Mouse (Mus musculus) hindbrain, embryonic 11.5 days (tissue): Measurements from ENCODE around the gene Spc24. TPM values are rescaled to one million over a fixed set of nuclear protein-coding genes. Genes with fewer than 3 reads are reported as not detected.
"Not testable (repeated sequence)": the region's sequence is repeated elsewhere in the genome, so short reads cannot be mapped to it uniquely, and the experiment has no call there.

Experiments
- ATAC-seq: fragments of 200-750 bp; cut with Nextera tagmentation; 2 replicates; pipeline ENCODE4 v1.8.0; 2017; ENCODE audit warnings: mild to moderate bottlenecking, moderate TSS enrichment, moderate library complexity; ENCODE audit not compliant: low FRiP score
- DNase-seq: peaks from one replicate; pipeline ENCODE4 v3.0.0-alpha.2; 2015; ENCODE audit warnings: low spot score
- H3K27ac ChIP-seq: fragments of 300-500 bp; sonication (generic); 2 replicates; pipeline ENCODE4 v1.5.1; 2014; ENCODE audit warnings: mild to moderate bottlenecking, low read depth, low read length
- H3K27me3 ChIP-seq: fragments of 300-500 bp; sonication (generic); 2 replicates; pipeline ENCODE4 v1.6.1; 2014; ENCODE audit warnings: mild to moderate bottlenecking, low read length, moderate library complexity, mixed read lengths; ENCODE audit not compliant: control insufficient read depth, insufficient read depth
- H3K36me3 ChIP-seq: fragments of 300-500 bp; sonication (generic); 2 replicates; pipeline ENCODE4 v1.6.1; 2014; ENCODE audit warnings: mild to moderate bottlenecking, low read length, moderate library complexity, mixed read lengths; ENCODE audit not compliant: control insufficient read depth, insufficient read depth
- H3K4me1 ChIP-seq: fragments of 300-500 bp; sonication (generic); replicated peaks from 2 replicates; pipeline ENCODE4 v1.6.1; 2014; ENCODE audit warnings: low read length, mixed read lengths; ENCODE audit not compliant: control insufficient read depth, insufficient read depth
- H3K4me2 ChIP-seq: fragments of 300-500 bp; sonication (generic); replicated peaks from 2 replicates; pipeline ENCODE4 v1.6.1; 2014; ENCODE audit warnings: mild to moderate bottlenecking, low read depth, low read length
- H3K4me3 ChIP-seq: fragments of 300-500 bp; sonication (generic); 2 replicates; pipeline ENCODE4 v1.5.1; 2014; ENCODE audit warnings: low read depth, low read length
- H3K9ac ChIP-seq: fragments of 300-500 bp; sonication (generic); 2 replicates; pipeline ENCODE4 v1.6.1; 2014; ENCODE audit warnings: low read depth, low read length
- H3K9me3 ChIP-seq: fragments of 300-500 bp; sonication (generic); 2 replicates; pipeline ENCODE4 v1.6.1; 2016; ENCODE audit warnings: low read length; ENCODE audit not compliant: control insufficient read depth
- WGBS: fragments of 180-500 bp; shearing (Covaris S2); extraction: QIAGEN DNeasy Blood & Tissue Kit; methylation state at CpG from one replicate; pipeline ENCODE4 v1.1.7; 2014; 5-methylcytosine and 5-hydroxymethylcytosine counted together
- polyA plus RNA-seq: library from polyadenylated mRNA; unstranded; fragments of >200 nt; fragmentation: Nextera tagmentation; extraction: Ambion mirVana; gene quantifications from 2 replicates; pipeline ENCODE4 v1.2.1, GENCODE M21; 2014

Spc24 gene
- polyA plus RNA-seq, 1 experiment from 2014 or later = 94.3 TPM

- not testable (repeated sequence) for H3K4me1 ChIP-seq, ATAC-seq, H3K9ac ChIP-seq, H3K9me3 ChIP-seq, H3K27ac ChIP-seq, H3K4me2 ChIP-seq, DNase-seq, H3K4me3 ChIP-seq, H3K36me3 ChIP-seq, H3K27me3 ChIP-seq
- 89% methylated on average over 5 of the region's 5 CpGs for WGBS
Measured at GRCm38 (mm10) chr9:21773396-21773795, 13.3 kb upstream of the Spc24 start.

- no peaks in the 10 kb centered on the region for H3K36me3 ChIP-seq
- no peak overlapping the region for H3K9ac ChIP-seq
- H3K27ac ChIP-seq = no peak overlapping the region
Measured at GRCm38 (mm10) chr9:21769558-21770183, 9.6 kb upstream of the Spc24 start.

GRCm38 (mm10) chr9:21768511-21769411 is 8.7 kb upstream of the Spc24 start:
- Histone ChIP-seq H3K4me3 (no peak overlapping the region), H3K27ac (0 out of 2 replicates have a peak overlapping the region, but pooled peaks have one; percentile 19), H3K27me3 (no peaks in the 10 kb centered on the region), H3K9me3 (no peaks in the 10 kb centered on the region), H3K9ac (0 out of 2 replicates have a peak overlapping the region, but pooled peaks have one; percentile 15), H3K4me1 (peaks cover 2% of the 10 kb centered on the region; the same call in 1 of the 2 replicates), H3K36me3 (no peaks in the 10 kb centered on the region), H3K4me2 (no peak overlapping the region)
- WGBS = 50% methylated on average over 13 of the region's 13 CpGs
- DNase-seq = peak; percentile 17
- no peak for ATAC-seq

More at GRCm38 (mm10) chr9:21769558-21770183, 9.6 kb upstream of the Spc24 start:
- ATAC-seq (no peak), DNase-seq (no peak)
- Histone ChIP-seq H3K4me1 (peaks cover 2% of the 10 kb centered on the region; the same call in 1 of the 2 replicates), H3K27me3 (no peaks in the 10 kb centered on the region), H3K9me3 (no peaks in the 10 kb centered on the region), H3K4me3 (no peak overlapping the region), H3K4me2 (no peak overlapping the region)
- WGBS = 82% methylated on average over 26 of the region's 26 CpGs

- Histone ChIP-seq H3K4me1 (peaks cover 2% of the 10 kb centered on the region; the same call in 1 of the 2 replicates), H3K27me3 (no peaks in the 10 kb centered on the region), H3K27ac (no peak overlapping the region), H3K9ac (no peak overlapping the region), H3K36me3 (no peaks in the 10 kb centered on the region), H3K4me2 (no peak overlapping the region), H3K9me3 (no peaks in the 10 kb centered on the region), H3K4me3 (no peak overlapping the region)
- peak; percentile 31 for DNase-seq
- ATAC-seq = no peak
- 72% methylated on average over 11 of the region's 11 CpGs for WGBS
Measured at GRCm38 (mm10) chr9:21767896-21768295, 7.8 kb upstream of the Spc24 start.

GRCm38 (mm10) chr9:21764084-21764999 is 4.2 kb upstream of the Spc24 start:
- no peak for ATAC-seq
- no peaks in the 10 kb centered on the region for H3K27me3 ChIP-seq
- H3K9me3 ChIP-seq = no peaks in the 10 kb centered on the region
- H3K9ac ChIP-seq = no peak overlapping the region
- H3K27ac ChIP-seq = no peak overlapping the region
- H3K36me3 ChIP-seq = no peaks in the 10 kb centered on the region
- no peaks in the 10 kb centered on the region; the same call in 1 of the 2 replicates for H3K4me1 ChIP-seq
- DNase-seq = no peak
- H3K4me2 ChIP-seq = no peak overlapping the region
- H3K4me3 ChIP-seq = no peak overlapping the region
- WGBS = 96% methylated on average over 6 of the region's 6 CpGs

- no peak for ATAC-seq
- Histone ChIP-seq H3K27ac (no peak overlapping the region), H3K4me1 (no peaks in the 10 kb centered on the region), H3K9ac (no peak overlapping the region), H3K36me3 (peaks cover 2% of the 10 kb centered on the region; the same call in 1 of the 2 replicates), H3K27me3 (no peaks in the 10 kb centered on the region), H3K9me3 (no peaks in the 10 kb centered on the region), H3K4me2 (no peak overlapping the region), H3K4me3 (no peak overlapping the region)
- DNase-seq = no peak
Measured at GRCm38 (mm10) chr9:21762135-21762534, 2.0 kb upstream of the Spc24 start.

- ATAC-seq = no peak; the same call in 1 of the 2 replicates
Measured at GRCm38 (mm10) chr9:21759718-21760117, 385 bp downstream of the Spc24 start.

More at GRCm38 (mm10) chr9:21759718-21760117, 385 bp downstream of the Spc24 start:
- Histone ChIP-seq H3K27me3 (no peaks in the 10 kb centered on the region), H3K4me3 (peak overlapping the region; percentile 47), H3K27ac (0 out of 2 replicates have a peak overlapping the region, but pooled peaks have one; percentile 27), H3K36me3 (peaks cover 2% of the 10 kb centered on the region; the same call in 1 of the 2 replicates), H3K4me1 (no peaks in the 10 kb centered on the region), H3K9ac (peak overlapping the region; percentile 40), H3K4me2 (peak overlapping the region; percentile 44), H3K9me3 (no peaks in the 10 kb centered on the region)
- DNase-seq = no peak
- under 1% methylated on average over 20 of the region's 20 CpGs for WGBS
